Mouse (Mus musculus): ENCODE data around the gene Sowahd.

GRCm38 (mm10) chrX:37095106-37095768 is 46.6 kb downstream of the Sowahd start:
- TF ChIP-seq CTCF (IDR thresholded peaks at IDR 0.05; ENCODE audit: low read depth, low read length) (no peak), POLR2A (IDR thresholded peaks at IDR 0.05; ENCODE audit: insufficient read depth, low read length) (no peak), EP300 (IDR thresholded peaks at IDR 0.05; ENCODE audit: insufficient read depth, low read depth, low read length) (no peak)
